In the genomic region with DNA sequence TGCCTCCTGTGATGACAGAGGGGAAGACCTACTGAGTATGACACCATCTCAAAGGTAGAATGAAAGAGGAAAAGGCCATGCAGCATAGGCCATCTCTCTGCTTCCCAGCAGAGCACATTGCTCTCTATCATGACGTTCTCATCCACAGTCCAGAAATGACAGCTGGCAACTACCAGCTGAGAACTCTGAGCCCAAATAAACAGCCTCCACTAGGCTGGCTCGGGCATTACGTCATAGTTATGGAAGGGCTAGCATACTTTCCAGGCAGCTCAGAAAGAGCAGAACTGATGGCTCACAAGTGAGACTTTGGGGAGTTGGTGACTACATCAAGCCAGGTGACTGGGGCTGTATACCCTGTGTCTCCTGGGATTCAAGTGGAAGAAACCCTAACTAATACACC, we compare ENCODE assay signal across 23 mouse cellular contexts. TPM values are rescaled to one million over a fixed set of nuclear protein-coding genes. Genes with fewer than 3 reads are reported as not detected.
DNase-seq lines count a peak whose midpoint lies in the region; ATAC-seq and TF ChIP-seq lines count a peak whose summit lies in the region.
"Had no signal": no experiment of that assay in that cellular context is flagged by ENCODE, and none has a peak within 500 bp of the region (broad histone marks: within the 10 kb centered on the region; RNA-seq: fewer than 3 reads in every experiment).

No protein-coding gene starts in this region.

- H3K36me3 ChIP-seq in limb, embryonic 15.5 days, result peaks cover 25% of the 10 kb centered on the region
- peaks cover 32% of the 10 kb centered on the region for H3K36me3 ChIP-seq in limb, embryonic 10.5 days
- H3K36me3 ChIP-seq in small intestine, adult 2 months (ENCODE audit: control insufficient read depth, insufficient read depth, low read length), result peaks cover 16% of the 10 kb centered on the region
- H3K36me3 ChIP-seq in midbrain, postnatal 0 days (ENCODE audit: insufficient read depth, low read length), result peaks cover 10% of the 10 kb centered on the region

- no peak for DNase-seq in limb, embryonic 10.5 days (ENCODE audit: low spot score)
- peak; percentile 16 for DNase-seq in NIH3T3 (ENCODE audit: low read depth)
- peak; percentile 57 for DNase-seq in adipocyte (ENCODE audit: low spot score)
- no peak for DNase-seq in adrenal gland, adult (ENCODE audit: inconsistent age in 2 of 2, low spot score in 1 of 2)
- no peak for DNase-seq in midbrain, postnatal 0 days (ENCODE audit: low spot score)
- DNase-seq in layer of hippocampus, adult 9-11 months, result no peak
- DNase-seq: adrenal gland, adult 8-10 months; adrenal gland, postnatal 14 days; adrenal gland, postnatal 36 days; cerebellum, adult 11-12 months; cerebellum, adult 2 months; cerebellum, adult 9-10 months; cerebellum, postnatal 10 days; cerebellum, postnatal 25 days; forebrain, postnatal 0 days had no signal

- peak; percentile 45; the same call in 1 of the 2 replicates for ATAC-seq in limb, embryonic 15.5 days (ENCODE audit: insufficient number of reproducible peaks, low FRiP score, low TSS enrichment, low read depth)
- no peak for ATAC-seq in midbrain, postnatal 0 days (ENCODE audit: low FRiP score)
- ATAC-seq: activated CD4-positive, CD25-positive, alpha-beta regulatory T cell, adult 4 months; forebrain, embryonic 13.5 days; forebrain, embryonic 15.5 days; forebrain, postnatal 0 days; Patski had no signal

- H3K4me1 ChIP-seq in limb, embryonic 15.5 days, result no peaks in the 10 kb centered on the region
- no peaks in the 10 kb centered on the region for H3K4me1 ChIP-seq in limb, embryonic 10.5 days
- peaks cover 14% of the 10 kb centered on the region; the same call in 1 of the 2 replicates for H3K4me1 ChIP-seq in small intestine, adult 2 months (ENCODE audit: control insufficient read depth, insufficient read depth, insufficient read length, low read length)
- no peaks in the 10 kb centered on the region for H3K4me1 ChIP-seq in midbrain, postnatal 0 days (ENCODE audit: insufficient read depth, low read length)
- H3K4me1 ChIP-seq: embryonic facial prominence, embryonic 10.5 days; embryonic facial prominence, embryonic 12.5 days; forebrain, embryonic 13.5 days; forebrain, embryonic 15.5 days had no signal

- no peak overlapping the region for H3K9ac ChIP-seq in limb, embryonic 15.5 days
- H3K9ac ChIP-seq in midbrain, postnatal 0 days (replicated peaks; ENCODE audit: low read length, poor library complexity, severe bottlenecking), result no peak overlapping the region
- H3K9ac ChIP-seq: embryonic facial prominence, embryonic 12.5 days; forebrain, embryonic 13.5 days; forebrain, embryonic 15.5 days; forebrain, postnatal 0 days had no signal

- H3K4me3 ChIP-seq in limb, embryonic 15.5 days, result no peak overlapping the region
- H3K4me3 ChIP-seq in limb, embryonic 10.5 days, result no peak overlapping the region
- no peak overlapping the region for H3K4me3 ChIP-seq in small intestine, adult 2 months (ENCODE audit: low read depth, low read length)
- no peak overlapping the region for H3K4me3 ChIP-seq in midbrain, postnatal 0 days (ENCODE audit: low read depth, low read length)
- H3K4me3 ChIP-seq: embryonic facial prominence, embryonic 10.5 days; embryonic facial prominence, embryonic 12.5 days; forebrain, embryonic 13.5 days; forebrain, embryonic 15.5 days had no signal

- H3K9me3 ChIP-seq in limb, embryonic 15.5 days, result no peaks in the 10 kb centered on the region
- H3K9me3 ChIP-seq in limb, embryonic 10.5 days (replicated peaks), result no peaks in the 10 kb centered on the region
- H3K9me3 ChIP-seq in midbrain, postnatal 0 days (ENCODE audit: low read length), result no peaks in the 10 kb centered on the region
- H3K9me3 ChIP-seq: embryonic facial prominence, embryonic 10.5 days; embryonic facial prominence, embryonic 12.5 days; forebrain, embryonic 15.5 days had no signal

- H3K27me3 ChIP-seq in limb, embryonic 15.5 days, result no peaks in the 10 kb centered on the region
- peaks cover 3% of the 10 kb centered on the region; the same call in 1 of the 2 replicates for H3K27me3 ChIP-seq in limb, embryonic 10.5 days (ENCODE audit: low read depth, poor library complexity, severe bottlenecking)
- H3K27me3 ChIP-seq in small intestine, adult 2 months (ENCODE audit: control insufficient read depth, insufficient read depth, low read length), result no peaks in the 10 kb centered on the region
- no peaks in the 10 kb centered on the region for H3K27me3 ChIP-seq in midbrain, postnatal 0 days (ENCODE audit: insufficient read depth, low read length)
- H3K27me3 ChIP-seq: embryonic facial prominence, embryonic 12.5 days; forebrain, embryonic 15.5 days; Patski had no signal

- no peak for TF ChIP-seq CTCF in small intestine, adult 2 months (IDR thresholded peaks at IDR 0.05; ENCODE audit: extremely low read depth, insufficient read length, insufficient replicate concordance, low read depth, low read length)
- TF ChIP-seq CTCF in midbrain, postnatal 0 days (IDR thresholded peaks at IDR 0.05), result no peak

- no peak overlapping the region for H3K4me2 ChIP-seq in limb, embryonic 15.5 days
- H3K4me2 ChIP-seq in midbrain, postnatal 0 days (ENCODE audit: low read depth, low read length, poor library complexity, severe bottlenecking), result no peak overlapping the region
- H3K4me2 ChIP-seq: embryonic facial prominence, embryonic 12.5 days; forebrain, embryonic 13.5 days; forebrain, embryonic 15.5 days had no signal

- WGBS in limb, embryonic 15.5 days, result 69% methylated on average over 3 of the region's 3 CpGs
- 91% methylated on average over 3 of the region's 3 CpGs for WGBS in limb, embryonic 10.5 days
- 35% methylated on average over 3 of the region's 3 CpGs for WGBS in small intestine, adult 2 months
- 90% methylated on average over 3 of the region's 3 CpGs for WGBS in midbrain, postnatal 0 days

- no peak overlapping the region for H3K27ac ChIP-seq in limb, embryonic 15.5 days
- no peak overlapping the region for H3K27ac ChIP-seq in limb, embryonic 10.5 days
- peak overlapping the region; percentile 62 for H3K27ac ChIP-seq in small intestine, adult 2 months (ENCODE audit: insufficient read depth, low read depth, low read length)
- H3K27ac ChIP-seq in midbrain, postnatal 0 days (ENCODE audit: low read depth, low read length), result no peak overlapping the region
- H3K27ac ChIP-seq: embryonic facial prominence, embryonic 10.5 days; embryonic facial prominence, embryonic 12.5 days; forebrain, embryonic 13.5 days; forebrain, embryonic 15.5 days had no signal

- TF ChIP-seq POLR2A in small intestine, adult 2 months (IDR thresholded peaks at IDR 0.05; ENCODE audit: low read depth, low read length), result no peak

RNA-seq across cellular contexts. Expression of a gene that starts 49.5 kb away (rescaled TPM):
- polyA plus RNA-seq in limb, embryonic 15.5 days (2015; fragmentation: Nextera tagmentation; extraction: Ambion mirVana), result 38.0 and 42.9 TPM in 2 replicates
- polyA plus RNA-seq in limb, embryonic 10.5 days (2016; fragmentation: Nextera tagmentation; extraction: Ambion mirVana), result 53.4 and 55.7 TPM in 2 replicates
- 37.4 and 136 TPM in 2 replicates for polyA plus RNA-seq in small intestine, adult 2 months (2012; rRNA removed)
- total RNA-seq in midbrain, postnatal 0 days (2014; rRNA removed), result 82.2 and 94.9 TPM in 2 replicates
- 20.2 and 21.8 TPM in 2 replicates for polyA plus RNA-seq in midbrain, postnatal 0 days (2015; fragmentation: Nextera tagmentation; extraction: Ambion mirVana)

Comparison
In these comparisons a context has a peak if more than half of its experiments do, and no peak if none do; other contexts are left out.
1. DNase-seq: peak in NIH3T3 (single experiment) and adipocyte (single experiment); none in limb, embryonic 10.5 days (single experiment), adrenal gland, adult (0 of 2), midbrain, postnatal 0 days (single experiment) and layer of hippocampus, adult 9-11 months (single experiment).